Mouse (Mus musculus) embryo, embryonic 11.5 days (tissue): ENCODE data around the gene Fgfr2.
"Not testable (repeated sequence)": the region's sequence is repeated elsewhere in the genome, so short reads cannot be mapped to it uniquely, and the experiment has no call there.

Experiments
- DNase-seq: peaks from one replicate; pipeline ENCODE4 v3.0.0-alpha.2; 2012; ENCODE audit warnings: low read depth, low spot score

Fgfr2 gene

GRCm38 (mm10) chr7:130545401-130545800 lies 2577.7 kb downstream of the Fgfr2 start:
- DNase-seq, result no peak

DNA sequence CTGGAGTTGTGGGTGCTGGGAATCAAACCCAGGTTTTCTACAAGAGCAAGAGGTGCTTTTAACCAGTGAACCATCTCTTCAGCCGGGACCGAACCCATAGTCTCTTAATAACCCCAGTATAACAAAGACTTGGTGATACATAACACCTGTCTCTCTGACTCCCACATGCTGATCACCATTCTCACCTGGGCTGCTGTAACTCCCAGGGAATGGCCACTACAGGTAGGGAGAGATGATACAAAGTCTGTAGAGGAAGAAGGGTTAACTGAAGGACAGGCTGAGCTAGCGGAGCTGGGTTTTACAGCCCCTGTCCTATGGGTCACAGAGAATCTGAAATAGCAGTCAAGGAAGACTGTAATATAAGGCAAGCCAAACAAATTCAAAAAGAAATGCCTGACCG lies 2580.0 kb downstream of the Fgfr2 start:
- DNase-seq, result no peak

DNA sequence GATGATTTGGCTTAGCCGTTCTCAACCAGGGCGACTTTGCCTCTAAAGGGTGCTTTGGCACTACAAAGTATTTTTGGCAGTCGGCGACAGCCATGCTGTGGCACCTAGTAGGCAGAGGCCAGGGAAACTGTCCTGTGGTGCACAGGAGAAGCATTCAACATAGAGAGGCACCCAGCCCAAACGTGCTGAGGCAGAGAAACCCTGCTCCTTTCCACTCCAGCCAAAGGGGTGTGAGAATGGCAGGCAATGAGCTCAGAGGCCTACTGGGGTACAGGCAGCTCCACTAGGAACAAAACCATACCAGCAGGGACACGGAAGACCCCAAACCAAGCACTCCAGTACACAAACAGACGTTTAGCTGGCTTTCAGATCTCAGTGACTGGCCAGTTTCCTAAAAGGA lies 2583.0 kb downstream of the Fgfr2 start:
- DNase-seq, result no peak

GRCm38 (mm10) chr7:130537068-130537467 lies 2586.1 kb downstream of the Fgfr2 start:
- no peak for DNase-seq

- DNase-seq, result no peak
Measured at GRCm38 (mm10) chr7:130535174-130535573, 2588.0 kb downstream of the Fgfr2 start.

DNA sequence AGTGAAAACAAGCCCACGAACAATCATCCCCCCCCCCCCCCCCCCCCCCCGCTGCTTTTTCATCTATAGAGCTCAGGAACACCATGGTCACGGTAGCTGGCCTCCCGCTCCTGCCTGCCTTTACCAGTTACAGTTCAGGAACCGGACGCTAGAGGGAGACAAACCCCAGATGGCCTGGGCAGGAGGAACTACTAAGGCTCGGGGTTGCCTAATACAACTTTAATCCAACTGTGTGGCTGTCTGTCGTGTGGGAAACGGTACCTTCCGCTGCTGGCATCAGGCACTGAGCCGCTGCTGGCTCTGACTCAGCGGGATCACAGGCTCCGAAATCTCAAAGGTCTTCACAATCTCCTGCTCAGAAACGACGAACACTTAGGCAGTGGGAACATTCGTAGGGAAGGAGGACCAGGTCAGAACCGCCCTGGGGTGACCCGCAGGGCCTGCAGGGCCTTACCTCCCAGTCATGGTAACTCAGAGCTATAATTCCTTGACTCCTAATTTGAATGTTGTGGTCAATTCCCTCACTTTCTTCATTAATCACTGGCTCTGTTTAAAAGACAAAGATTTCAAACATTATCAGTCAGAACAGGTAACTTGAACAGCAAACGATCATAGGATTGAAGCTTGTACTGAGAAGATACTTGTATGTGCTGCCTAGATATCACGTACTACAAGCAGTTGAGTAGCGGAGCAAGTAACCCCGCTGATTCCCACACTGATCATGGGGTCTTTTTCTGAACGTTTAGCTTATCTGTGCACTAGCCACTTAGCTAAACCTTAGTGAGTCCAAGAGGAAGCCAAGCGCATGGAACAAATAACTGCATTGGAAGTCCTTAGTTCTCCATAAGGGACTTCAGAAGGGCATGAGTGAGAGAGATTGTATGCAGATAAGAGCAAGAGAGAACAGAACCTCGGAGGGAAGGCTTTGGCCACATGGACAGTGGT lies 2589.6 kb downstream of the Fgfr2 start:
- peak; percentile 74 for DNase-seq

- DNase-seq, result not testable (repeated sequence)
Measured at GRCm38 (mm10) chr7:130531138-130531537, 2592.0 kb downstream of the Fgfr2 start.

GRCm38 (mm10) chr7:130527306-130527705 lies 2595.8 kb downstream of the Fgfr2 start:
- no peak for DNase-seq

DNA sequence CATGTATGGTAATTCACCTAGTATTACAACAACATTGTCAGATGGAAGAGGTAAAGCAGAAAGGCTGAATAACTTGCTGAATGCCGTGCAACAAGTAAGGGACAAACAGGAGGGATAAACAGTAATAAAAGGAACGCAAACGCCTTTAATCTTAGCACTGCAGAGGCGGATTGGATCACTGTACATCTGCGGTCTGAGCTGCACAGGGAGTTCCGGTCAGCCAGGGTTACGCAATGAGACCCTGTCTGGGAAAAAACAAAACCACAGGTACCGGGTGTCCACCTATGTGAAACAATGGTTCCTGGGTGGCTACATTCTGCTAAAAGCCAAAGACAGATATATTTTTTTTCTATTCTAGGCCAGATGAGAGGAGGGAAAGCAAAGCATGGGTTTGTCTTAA lies 2599.7 kb downstream of the Fgfr2 start:
- no peak for DNase-seq

DNA sequence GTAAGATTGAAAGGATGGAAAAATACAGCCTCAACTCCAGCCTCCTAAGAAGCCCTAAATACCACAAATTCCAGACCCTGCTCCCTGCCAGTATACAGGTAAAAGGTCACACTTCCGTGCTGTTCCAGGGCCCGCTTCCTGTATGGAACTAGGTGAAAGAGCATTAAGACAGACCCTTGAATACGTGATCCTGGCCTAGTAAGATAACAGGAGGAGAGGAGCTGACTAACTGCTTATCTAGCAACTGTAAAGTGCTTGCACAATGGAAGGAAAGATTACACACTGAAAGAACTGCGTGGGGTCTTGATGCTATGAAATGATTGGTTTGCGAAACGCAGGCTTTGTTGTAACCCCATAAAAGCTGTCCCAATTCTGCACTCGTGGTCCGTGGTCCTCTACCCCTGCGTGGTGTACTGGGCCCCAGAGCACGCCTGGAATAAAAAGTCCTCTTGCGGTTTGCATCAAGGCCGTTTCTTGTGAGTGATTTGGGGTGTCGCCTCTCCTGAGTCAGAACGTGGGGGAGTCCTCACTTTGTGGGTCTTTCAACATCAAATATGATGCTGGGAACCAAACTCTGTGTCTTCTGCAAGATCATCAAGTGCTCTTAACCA lies 2602.2 kb downstream of the Fgfr2 start:
- no peak for DNase-seq

DNA sequence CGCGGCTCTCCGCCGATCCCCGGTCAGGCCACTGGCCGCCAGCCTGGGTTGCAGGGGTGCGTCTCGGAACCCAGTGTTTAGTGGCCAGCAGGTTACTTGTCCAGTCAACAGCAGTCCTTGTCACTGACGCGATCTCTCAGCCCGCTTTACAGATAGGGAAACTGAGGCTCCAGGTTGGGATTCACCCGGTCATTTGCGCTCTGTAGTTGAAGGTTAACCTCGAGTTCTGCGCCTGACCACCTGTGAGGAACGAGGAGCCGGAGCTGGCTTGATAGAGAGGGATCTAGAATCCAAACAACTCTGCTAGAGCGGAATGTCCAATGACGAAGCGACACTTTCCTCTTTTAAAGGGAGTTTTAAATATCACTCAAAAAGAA lies 2603.1 kb downstream of the Fgfr2 start, which contains the start of gene Ate1:
TSS of gene Ate1 (minus strand) at position 321 of the 377 bp plus-strand sequence.
- no peak for DNase-seq

DNA sequence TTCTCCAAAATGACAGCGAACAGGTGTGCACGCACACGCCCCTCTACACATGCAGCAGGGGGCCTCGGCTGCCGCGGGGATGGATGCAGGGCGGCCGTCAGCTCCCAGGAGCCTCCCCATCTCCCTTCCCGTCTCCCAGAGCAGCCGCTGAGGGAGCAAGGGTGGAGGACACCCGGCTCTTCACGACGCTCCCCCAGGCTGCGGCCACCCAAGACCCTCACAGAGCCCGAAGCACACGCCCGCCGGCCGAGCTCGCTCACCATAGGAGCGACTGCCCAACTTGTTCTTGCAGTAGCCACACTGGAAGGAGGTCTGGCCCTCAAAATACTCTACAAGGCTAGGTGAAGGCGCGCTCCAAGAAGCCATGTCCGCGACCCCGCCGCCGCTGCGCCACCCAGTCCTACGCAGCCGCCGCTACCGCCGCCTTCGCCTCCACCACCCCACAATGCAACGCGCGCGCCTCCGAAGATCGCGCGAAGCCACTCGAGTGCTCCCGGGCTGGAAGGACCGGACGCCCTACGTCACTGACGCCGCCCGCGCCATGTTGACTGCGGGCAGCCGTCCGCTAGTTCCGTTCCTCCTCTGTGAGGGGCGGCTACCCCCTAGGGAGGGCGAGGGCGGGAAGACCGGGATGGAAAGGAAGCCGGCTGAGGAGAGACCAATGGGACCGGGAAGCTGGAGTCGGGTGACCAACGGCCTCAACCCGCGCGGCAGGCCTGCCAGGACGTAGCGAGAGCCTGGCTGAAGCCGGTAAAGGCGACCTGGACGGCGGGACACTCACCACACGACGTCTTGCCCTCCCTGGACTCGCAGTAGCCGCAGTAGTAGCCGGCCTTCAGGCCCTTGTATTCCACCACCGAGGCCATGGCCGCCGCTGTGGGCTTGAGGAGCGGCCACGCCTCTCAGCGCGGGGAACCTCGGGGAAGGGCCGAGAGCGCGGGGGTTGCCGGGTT lies 2603.8 kb downstream of the Fgfr2 start:
- DNase-seq, result peak; percentile 99

DNA sequence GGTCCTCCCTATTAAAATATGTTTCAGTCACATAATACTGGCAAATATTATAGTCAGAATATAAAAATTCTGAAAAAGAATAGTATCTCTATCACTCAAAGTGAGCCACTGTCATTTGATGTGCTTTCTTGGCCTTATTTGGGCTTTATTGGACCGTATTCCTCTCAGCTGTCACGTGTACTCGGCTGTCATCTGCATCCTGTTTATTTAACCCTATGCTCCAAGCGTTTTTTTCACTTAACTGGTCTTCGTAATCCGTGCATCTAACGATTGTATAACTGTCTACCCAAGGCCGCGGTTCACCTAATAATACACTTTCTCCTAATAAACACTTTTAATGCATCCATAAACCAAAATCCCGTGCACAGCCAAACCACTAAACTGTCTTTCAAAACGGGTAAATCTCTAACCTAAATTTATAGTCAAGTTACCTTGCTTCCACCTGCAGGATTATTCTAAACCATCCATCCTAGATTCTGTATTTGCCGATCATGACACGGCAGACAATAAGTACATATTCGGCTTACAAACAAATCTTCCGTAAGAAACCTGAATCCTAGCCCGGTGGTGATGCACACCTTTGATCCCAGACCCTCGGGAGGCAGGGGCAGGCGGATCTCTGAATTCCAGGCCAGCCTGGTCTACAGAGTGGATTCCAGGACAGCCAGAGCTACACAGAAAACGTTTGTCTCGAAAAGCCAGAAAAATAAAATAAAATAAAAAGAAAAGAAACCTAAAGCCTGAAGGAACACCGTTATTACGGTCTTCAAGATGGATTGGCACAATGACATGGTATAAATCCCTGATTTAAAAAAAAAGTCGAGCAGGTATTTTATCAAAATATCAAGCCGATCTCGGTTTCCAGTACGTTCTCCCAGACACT lies 2604.7 kb downstream of the Fgfr2 start:
- no peak for DNase-seq

DNA sequence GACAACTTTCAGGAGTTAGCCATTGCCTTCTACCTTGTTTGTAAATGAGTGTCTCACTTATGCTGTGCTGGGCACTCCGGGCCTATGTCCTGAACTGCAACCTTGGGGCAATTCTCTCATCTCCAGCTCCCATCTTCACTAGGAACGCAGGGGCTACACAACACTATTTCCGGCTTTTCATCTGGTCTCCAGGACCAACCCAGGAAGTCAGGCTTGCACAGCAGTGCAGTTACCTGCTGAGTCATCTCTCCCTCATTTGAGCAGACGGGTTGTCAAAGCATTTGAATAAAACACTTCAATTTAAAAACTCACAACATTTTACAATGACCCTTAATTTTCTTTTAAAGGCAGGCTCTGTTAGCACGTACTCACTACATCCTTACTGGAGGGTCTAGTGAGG lies 2612.9 kb downstream of the Fgfr2 start:
- no peak for DNase-seq

GRCm38 (mm10) chr7:130503006-130503405 lies 2620.1 kb downstream of the Fgfr2 start:
- no peak for DNase-seq

DNA sequence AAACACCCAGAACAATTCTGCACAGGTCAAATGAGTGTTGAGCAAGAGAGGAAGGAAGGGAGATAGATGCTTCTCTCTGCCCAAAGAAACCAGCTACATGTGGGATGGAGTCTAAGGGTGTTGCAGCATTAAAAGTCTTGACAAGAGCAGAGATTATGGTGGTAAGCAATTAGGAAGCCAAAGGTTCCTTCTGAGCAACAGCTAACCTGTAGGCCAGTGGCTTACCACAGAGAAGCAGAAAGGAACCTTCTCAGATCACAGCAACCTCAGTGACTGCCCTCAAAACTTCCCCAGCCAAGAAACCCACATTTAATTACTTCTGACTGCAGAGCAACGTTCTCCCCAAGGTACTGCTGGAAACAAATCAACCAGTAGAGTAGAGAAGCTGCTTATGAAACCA lies 2621.7 kb downstream of the Fgfr2 start:
- no peak for DNase-seq

DNA sequence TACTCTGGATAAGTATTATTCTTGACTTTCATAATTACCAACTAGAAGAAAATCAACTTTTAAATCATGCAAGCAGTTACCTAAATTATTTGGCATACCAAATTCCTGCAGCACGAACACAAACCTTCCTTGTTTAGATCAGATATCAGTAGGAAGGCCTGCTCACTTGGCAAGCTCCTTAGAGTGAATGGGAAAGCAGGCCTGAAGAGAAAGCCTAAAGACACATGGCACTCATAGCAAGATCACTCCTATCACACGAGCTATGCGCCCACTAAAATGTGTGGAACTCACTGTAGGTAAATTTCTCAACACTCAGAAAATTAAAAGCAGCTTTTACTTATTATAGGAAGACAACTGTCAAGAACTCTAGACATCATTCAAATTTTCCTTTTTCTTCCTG lies 2629.8 kb downstream of the Fgfr2 start:
- no peak for DNase-seq

DNA sequence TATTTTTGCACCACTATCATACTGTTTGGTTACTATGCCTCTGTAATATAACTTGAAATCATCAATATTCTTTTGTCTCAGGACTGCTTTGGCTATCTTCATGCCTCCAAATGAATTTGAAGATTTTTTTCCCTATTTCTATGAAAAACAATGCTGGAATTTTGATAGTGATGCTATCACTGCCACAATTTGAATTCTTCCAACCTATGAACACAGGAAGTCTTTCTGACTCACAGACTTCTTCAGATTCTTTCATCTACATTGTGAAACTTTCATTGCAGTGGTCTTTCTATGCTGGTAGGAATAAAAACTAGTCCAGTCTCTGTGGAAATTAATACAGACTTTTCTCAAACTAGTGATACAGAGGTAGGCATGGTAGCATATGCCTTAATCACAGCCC lies 2631.1 kb downstream of the Fgfr2 start:
- DNase-seq, result no peak

GRCm38 (mm10) chr7:130479003-130479402 lies 2644.1 kb downstream of the Fgfr2 start:
- not testable (repeated sequence) for DNase-seq

- DNase-seq, result peak; percentile 61
Measured at GRCm38 (mm10) chr7:130475970-130476369, 2647.2 kb downstream of the Fgfr2 start.

DNA sequence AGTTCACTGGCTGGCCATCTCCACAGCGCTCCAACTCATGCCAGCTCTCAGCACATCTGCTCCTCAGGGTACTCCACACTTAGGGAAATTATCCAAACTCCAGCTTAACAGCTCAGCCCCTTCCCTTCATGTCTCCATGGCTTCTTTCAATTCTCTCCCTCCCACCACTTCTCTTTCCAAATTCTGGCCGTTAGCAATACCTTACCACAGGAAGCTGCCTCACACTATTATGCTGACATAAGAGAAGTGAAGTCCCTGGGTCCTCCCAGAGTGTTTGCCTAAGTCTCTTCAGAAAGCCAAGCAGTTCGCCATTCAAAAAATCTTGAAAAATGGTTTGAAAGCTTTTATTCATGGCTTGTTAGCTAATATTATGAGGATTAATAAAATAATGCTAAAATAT lies 2649.3 kb downstream of the Fgfr2 start:
- DNase-seq, result no peak
